Mouse (Mus musculus): ENCODE measurements around the gene Lrig1.

- TF ChIP-seq POLR2A (IDR thresholded peaks at IDR 0.05; ENCODE audit: insufficient read depth, low read depth, low read length) (no peak), CTCF (IDR thresholded peaks at IDR 0.05) (no peak)
These were observed 54.2 kb downstream of the Lrig1 start for GRCm38 (mm10) chr6:94645723-94646122.
